Mouse (Mus musculus): ENCODE measurements around the gene Sec23a. TPM values are rescaled to one million over a fixed set of nuclear protein-coding genes. Genes with fewer than 3 reads are reported as not detected.
"Not testable (repeated sequence)": the region's sequence is repeated elsewhere in the genome, so short reads cannot be mapped to it uniquely, and the experiment has no call there.

Gene Sec23a
- total RNA-seq, 2 experiments from 2014 or later = 45.0 to 51.3 TPM

DNA sequence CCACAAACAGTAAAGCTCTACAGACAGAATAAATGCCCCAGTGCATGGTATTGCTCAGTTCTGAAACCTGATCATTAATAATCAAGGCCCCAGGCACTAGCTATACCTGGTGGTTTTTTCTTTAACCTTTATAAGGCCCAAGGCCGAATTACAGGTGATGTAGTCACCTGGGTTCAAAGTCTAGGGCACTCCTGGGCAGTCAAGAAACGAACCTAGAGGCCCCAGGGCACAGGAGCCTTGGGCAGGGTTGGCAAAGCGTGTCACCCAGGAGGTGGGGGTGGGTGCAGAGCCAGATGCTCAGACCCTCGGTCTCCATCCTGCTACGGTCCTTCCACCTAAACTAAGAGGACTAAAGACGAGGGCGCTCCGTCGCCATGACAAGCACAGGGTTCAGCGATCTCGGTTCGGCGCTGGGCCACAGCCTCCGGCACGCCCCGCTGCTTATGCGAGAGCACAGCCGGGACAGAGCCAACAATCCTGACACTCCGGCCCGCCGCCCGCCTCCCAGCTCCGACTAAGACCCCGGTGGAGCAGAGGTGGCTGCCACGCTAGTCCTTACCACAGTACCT lies 458 bp downstream of the Sec23a start:
- intact Hi-C loops (cut with DNase I) = loop anchor here (2.0 to 5.0 kb wide), 2 partner anchors 56 to 119 kb away; partner anchors contain the start of gene Pnn
- DNase-seq = no peak

DNA sequence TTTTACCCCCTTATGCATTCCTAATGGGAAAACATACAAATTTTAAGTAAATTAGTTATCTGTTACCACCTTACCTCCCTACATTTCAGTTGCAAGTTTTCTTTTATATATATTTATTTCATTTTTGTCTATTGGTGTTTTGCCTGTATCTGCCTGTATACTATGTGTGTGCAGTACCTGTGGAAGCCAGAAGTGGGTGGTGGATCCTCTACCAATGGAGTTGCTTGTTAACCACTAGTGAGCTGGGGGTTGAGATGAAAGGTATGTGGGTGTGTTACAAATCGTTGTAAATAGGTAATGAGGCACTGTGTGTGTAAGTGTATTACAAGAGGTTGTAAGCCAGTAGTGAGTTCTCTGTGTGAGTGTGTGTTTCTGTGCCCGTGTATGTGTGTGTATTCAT lies 1.3 kb downstream of the Sec23a start:
- intact Hi-C loops (cut with DNase I) = loop anchor here (2.0 to 5.0 kb wide), 2 partner anchors 57 to 120 kb away; partner anchors contain the start of gene Pnn
- no peak for DNase-seq

DNA sequence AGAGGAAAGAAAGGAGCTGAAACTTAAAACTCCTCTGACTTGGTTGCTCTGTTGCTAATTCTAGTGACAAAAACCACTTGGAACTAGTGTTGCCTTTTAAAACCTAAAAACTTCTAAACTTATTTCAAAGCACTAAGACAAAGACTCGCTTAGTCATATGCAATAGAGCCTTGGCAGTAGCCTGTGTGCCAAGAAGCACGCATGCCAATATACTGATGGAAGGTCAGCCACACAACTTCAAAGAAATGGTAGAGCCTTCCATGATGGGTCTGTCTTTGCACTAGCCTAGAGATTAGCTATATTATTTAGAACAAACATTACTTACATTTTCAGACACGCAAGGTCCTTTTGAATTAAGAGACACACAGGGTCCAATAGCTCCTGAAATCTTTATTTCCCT lies 26.1 kb downstream of the Sec23a start:
- intact Hi-C loops (cut with DNase I) = no loop called here
- DNase-seq = no peak

DNA sequence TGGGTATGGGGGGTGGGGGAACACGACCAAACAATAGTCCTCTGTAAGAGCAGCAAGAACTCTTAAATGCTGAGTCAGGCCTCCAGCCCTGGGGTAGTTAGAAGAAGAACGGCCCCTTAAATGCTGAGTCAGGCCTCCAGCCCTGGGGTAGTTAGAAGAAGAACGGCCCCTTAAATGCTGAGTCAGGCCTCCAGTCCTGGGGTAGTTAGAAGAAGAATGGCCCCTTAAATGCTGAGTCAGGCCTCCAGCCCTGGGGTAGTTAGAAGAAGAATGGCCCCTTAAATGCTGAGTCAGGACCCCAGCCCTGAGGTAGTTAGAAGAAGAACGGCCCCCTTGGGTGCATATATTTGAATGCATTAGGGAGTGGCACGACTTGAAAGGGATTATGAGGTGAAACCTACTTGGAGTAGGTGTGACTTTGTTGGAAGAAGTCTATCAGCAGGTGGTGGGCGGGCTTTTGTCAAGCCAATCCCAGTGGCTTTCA lies 30.6 kb downstream of the Sec23a start:
- intact Hi-C loops (cut with DNase I) = not testable (repeated sequence)

DNA sequence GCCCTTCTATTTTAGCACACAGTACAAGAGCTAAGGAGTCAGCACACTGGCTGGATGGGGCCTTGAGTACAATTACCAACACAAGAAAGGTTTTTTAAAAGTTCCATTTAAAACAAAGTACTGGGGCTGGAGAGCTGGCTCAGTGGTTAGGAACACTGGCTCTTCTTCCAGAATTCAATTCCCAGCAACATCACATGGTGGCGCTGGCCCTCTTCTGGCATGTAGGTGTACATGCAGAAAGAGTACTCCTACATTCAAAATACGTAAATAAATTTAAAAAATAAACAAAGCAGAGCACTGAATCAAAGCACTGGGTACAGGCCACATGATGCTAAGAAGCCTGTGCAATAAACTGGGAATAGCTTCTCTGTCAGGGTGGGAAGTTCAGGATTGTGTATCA lies 34.9 kb downstream of the Sec23a start:
- DNase-seq = no peak
- intact Hi-C loops (cut with DNase I) = no loop called here

More for the DNA sequence above, 30.6 kb downstream of the Sec23a start:
- DNase-seq = not testable (repeated sequence)

DNA sequence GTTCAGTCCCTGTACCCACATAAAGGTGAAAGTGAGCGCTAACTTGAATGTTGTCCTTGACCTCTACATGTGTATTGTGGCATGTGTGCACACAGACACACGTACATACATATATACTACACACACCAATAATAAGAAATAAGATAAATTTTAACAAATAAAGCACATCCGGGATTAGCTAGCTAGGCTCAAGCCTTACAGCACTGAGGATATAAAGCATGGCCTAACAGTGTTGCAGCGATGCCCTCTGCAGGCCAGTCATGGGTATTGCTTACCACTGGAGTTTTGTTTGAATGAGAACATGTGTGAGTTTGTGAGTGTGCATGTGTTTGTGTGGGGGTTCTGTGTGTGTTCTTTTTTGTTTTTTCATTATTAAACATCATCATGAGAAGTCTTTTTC lies 47.2 kb downstream of the Sec23a start:
- no peak for DNase-seq
- intact Hi-C loops (cut with DNase I) = no loop called here

DNA sequence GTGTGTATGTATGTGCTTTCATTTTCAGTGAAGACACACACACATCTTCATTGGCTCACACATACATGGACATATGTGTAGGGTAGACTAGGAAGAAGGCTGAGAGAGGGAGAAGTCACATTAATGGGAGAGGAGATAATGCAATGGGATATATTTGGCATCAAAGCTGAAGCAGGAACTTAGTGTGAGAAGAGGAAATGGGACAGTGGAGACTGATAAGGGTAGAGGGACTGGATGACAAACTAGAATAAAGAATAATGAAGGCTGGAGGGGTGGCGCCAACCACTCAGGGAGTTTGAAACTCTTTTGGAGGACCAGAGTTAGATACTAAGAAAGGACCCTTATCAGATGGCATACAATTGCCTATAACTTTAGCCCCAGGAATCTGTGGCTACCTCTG lies 51.0 kb downstream of the Sec23a start:
- no peak for DNase-seq
- intact Hi-C loops (cut with DNase I) = no loop called here

DNA sequence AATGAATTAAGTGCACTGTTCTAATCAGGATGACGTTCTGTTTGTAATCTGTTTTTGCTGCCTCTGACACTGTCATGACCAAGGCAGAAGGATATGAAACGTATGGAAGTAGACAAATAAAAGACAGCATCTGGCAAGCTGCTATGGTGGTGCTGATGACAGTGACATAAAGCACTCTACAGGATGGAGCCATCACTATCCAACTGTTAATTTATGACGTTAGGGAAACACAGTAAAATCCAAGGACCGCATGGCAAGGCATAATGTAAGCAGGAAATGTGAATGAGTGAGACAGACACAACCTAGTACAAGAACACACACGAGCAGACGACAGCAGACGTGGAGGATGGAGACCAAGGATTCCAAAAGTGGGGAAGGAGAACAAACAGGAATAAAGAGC lies 55.2 kb downstream of the Sec23a start:
- intact Hi-C loops (cut with DNase I) = no loop called here

DNA sequence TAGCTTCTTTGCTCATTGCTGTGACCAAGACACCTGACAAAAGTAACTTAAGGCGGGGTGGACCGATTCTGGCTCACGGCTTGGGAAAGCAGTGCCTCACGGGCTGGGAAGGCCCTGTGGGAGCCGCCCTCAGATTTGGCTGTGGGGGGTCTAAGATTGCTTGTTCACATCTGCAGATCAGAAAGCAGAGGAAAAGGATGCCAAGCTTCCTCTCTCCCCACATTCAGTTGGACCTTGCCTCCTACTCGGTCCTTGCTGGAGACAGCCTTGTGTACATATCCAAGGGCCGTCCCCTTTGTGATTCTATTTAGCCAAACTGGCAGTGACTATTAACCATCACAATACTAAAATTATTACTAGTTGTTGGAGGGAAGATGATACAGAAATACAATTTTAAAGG lies 55.7 kb downstream of the Sec23a start:
- DNase-seq = no peak
- intact Hi-C loops (cut with DNase I) = no loop called here

More for the DNA sequence above, 55.2 kb downstream of the Sec23a start:
- no peak for DNase-seq

DNA sequence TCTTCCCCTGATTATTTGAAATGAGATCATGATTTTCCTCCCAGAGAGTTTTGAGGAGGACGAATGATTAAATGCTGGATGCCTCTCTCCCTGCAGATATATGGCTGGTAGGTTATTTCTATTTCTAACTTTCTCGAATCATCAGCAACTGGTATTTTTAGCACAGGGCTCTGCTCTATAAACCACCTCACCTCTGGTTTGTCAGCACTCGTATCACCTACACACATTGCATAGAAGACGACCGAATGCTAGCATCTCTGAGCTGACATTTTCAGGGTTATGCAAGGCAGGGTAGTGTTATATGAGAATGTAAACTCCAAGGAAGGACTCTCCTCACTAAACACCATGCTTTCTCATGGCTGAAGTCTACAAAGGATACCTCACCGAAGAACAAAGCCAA lies 63.9 kb downstream of the Sec23a start:
- no peak for DNase-seq
- intact Hi-C loops (cut with DNase I) = loop anchor here (5.0 kb wide), 1 partner anchor 1121 kb away; no protein-coding TSS in a partner anchor

DNA sequence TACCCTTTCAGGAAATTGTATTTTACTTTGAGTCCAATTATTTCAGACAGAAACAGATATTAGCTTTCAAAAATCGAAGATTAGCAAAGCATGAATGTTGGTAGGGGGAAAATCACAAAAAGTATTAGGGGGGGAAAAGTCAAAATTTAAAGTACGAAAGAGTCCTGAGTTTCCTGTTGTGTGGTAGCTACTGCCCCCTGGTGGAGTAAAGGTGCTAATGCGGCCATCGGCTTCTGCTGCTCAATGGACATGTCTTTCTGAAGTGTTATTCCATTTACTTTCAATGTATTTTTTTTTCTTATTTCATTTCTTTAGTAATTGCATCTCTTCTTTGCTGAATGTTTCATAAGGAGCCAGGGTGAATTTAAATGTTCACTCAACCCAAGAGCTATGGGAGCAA lies 64.6 kb downstream of the Sec23a start:
- peak; percentile 32 to 34 for DNase-seq

DNA sequence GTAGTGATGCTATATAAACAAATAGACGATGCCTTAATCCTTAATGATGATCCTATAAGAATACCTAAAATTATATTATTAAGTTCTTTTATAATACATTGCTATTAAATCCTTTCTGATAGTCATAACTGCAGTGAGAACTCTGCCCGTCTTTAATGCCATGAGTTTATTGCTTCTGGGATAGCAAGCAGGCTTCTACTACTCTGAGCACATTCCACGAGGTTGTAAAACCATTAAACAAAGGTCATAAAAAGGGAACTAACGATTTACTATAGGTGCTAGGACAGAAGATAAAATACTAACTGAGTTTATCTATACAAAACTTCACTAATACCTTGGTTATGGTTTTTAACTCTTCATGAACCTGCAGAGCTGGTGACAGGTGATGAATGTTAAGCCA lies 69.3 kb downstream of the Sec23a start:
- intact Hi-C loops (cut with DNase I) = no loop called here
- DNase-seq = no peak

More for the DNA sequence above, 64.6 kb downstream of the Sec23a start:
- intact Hi-C loops (cut with DNase I) = loop anchor here (5.0 kb wide), 1 partner anchor 1120 kb away; no protein-coding TSS in a partner anchor

DNA sequence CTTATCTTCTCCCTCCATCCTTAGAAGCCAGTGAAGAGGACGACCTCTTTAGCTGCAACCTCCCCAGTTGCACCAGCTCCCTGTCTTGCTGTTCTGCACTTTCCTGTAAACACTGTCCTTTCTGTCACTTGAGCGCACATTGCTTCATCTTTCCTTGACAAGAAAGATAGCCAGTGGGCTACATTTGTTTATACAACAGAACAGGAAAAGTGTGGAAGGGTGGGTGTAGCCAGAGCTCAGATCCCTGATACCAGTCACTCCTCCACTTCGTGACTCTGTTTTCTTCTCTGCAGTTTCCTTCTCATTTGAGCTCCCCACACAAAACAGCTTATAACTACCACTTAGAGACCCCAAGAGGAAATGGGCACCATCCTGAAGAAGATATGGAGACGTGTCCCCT lies 77.2 kb downstream of the Sec23a start:
- intact Hi-C loops (cut with DNase I) = no loop called here
- no peak for DNase-seq

DNA sequence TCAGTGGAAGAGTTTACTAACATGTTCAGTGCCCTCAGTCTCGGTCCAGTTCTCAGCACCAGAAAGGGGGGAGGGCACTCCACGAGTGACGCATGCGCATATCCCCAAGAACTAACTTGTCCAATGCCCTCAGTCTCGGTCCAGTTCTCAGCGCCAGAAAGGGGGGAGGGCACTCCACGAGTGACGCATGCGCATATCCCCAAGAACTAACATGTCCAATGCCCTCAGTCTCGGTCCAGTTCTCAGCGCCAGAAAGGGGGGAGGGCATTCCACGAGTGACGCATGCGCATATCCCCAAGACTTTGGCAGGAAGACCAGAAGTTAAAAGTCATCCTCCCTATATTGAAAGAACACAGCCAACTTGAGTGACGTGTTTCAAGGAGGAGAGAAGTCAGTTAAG lies 86.8 kb downstream of the Sec23a start:
- intact Hi-C loops (cut with DNase I) = no loop called here
- DNase-seq = no peak

DNA sequence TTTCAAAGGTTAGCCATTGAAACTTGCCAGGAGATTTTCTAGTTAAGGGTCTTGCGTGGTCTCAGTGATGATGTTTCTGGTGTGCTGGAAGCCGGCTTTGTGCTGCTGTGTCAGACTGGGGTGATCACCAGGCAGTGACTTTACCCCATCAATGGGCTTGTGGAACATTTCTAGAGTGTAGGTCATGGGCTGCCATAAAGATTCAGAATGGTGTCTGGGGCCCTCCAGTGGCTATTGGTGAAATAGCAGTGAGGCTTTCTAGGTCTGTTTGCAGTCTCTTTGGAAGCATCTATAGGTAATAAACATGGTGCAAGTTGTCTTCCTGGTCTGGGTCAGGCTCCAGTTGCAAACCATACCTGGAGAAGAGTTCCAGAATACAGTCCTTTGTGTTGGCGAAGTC lies 87.8 kb downstream of the Sec23a start:
- intact Hi-C loops (cut with DNase I) = no loop called here
- no peak for DNase-seq

DNA sequence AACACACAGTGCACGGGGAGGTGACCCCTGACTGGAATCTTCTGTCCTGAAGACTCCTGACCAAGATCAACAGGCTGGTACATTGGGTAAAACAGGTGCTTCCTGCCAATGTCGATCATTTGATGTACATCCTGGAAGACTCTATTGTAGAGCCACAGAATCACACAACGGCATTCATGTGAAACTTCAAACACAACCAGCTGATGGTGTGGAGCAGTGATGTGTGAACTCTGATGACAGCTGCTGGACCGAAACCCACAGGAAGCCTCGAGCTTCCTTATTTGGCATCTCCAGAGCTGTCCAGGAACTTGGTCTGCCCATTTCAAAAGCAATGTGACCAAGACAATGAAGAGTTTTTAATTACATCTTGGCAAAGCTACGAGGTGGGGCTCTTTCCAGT lies 91.0 kb downstream of the Sec23a start:
- no peak for DNase-seq
- intact Hi-C loops (cut with DNase I) = no loop called here

DNA sequence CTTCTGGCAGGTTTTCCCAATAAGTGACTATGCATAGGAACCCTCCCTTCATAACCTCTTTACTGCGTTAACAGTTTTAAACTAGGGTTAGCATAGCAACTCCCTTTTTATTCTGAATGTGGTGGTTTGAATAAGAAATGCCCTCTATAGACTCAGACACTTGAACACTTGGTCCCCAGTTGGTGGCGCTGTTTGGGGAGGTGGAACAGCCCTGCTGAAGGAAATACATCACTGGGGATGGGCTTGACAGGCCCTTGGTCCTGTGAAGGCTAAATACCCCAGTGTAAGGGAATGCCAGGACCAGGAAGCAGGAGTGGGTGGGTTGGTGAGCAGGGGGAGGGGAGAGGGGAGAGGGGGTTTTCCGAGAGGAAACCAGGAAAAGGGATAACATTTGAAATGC lies 92.3 kb downstream of the Sec23a start:
- DNase-seq = no peak
- intact Hi-C loops (cut with DNase I) = no loop called here

DNA sequence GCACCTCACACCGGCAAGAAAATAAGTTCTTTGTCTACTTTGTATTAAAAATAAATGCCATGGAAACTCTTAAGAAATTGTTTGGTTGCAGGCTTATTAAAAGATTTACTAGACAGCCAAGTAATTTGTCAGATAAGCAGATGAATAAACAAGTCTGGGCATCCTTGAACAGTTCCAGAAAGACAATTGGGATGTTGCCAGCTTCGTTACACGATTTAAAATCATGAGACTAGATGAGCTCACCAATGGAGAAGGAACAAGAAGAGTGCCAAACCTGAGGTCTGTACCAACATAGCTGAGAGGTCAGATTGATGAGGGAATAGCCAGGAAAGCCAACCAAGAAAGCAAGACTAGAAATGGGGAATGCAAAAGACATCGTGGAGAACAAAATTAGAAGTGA lies 102.0 kb downstream of the Sec23a start:
- intact Hi-C loops (cut with DNase I) = no loop called here
- DNase-seq = no peak

Other genes with a start within 250 kb of the Sec23a start
- gene Gemin2, start 1.4 kb upstream of the Sec23a start, total RNA-seq (2021) = 1 to 10 TPM; 3.8 to 4.6 TPM
- 10 to 100 TPM; 28.5 to 40.1 TPM for gene Trappc6b, start 49.5 kb upstream of the Sec23a start, total RNA-seq (2021)
- gene Pnn, start 54.9 kb upstream of the Sec23a start, total RNA-seq (2021) = 10 to 100 TPM; 16.5 to 21.3 TPM
- 100 to 1,000 TPM in 1 of 2 experiments, 10 to 100 TPM in 1; 83.9 to 111 TPM for gene Mia2, start 83.8 kb upstream of the Sec23a start, total RNA-seq (2021)
- 1 to 10 TPM; 2.4 to 3.5 TPM for gene Fbxo33, start 207.7 kb upstream of the Sec23a start, total RNA-seq (2021)

Data from gastrocnemius, postnatal 36 days (tissue).